Mouse (Mus musculus) myocyte (in vitro differentiated cells): ENCODE measurements around the gene Tfam. TPM values are rescaled to one million over a fixed set of nuclear protein-coding genes. Genes with fewer than 3 reads are reported as not detected.

Experiments
- H3K27me3 ChIP-seq: one replicate; pipeline ENCODE4 v1.6.1; 2011; ENCODE audit not compliant: control insufficient read depth, insufficient read depth, insufficient read length
- H3K36me3 ChIP-seq: one replicate; pipeline ENCODE4 v1.6.1; 2011; ENCODE audit not compliant: control insufficient read depth, insufficient read depth
- H3K4me2 ChIP-seq: one replicate; pipeline ENCODE4 v1.6.1; 2011; ENCODE audit warnings: low read depth, control low read depth
- H3K4me3 ChIP-seq: one replicate; pipeline ENCODE4 v1.5.1; 2011; ENCODE audit warnings: mild to moderate bottlenecking, control low read depth, moderate library complexity
- H3K79me2 ChIP-seq: one replicate; pipeline ENCODE4 v1.6.1; 2011; ENCODE audit not compliant: control insufficient read depth, insufficient read depth
- H3ac ChIP-seq: one replicate; pipeline ENCODE4 v1.6.1; 2011; ENCODE audit not compliant: control insufficient read depth, insufficient read length
- CEBPB ChIP-seq: IDR thresholded peaks from 2 replicates; pipeline ENCODE4 v1.6.1; 2011; ENCODE audit warnings: mild to moderate bottlenecking, moderate library complexity; ENCODE audit not compliant: poor library complexity, insufficient read depth, severe bottlenecking
- E2F4 ChIP-seq: IDR thresholded peaks from one replicate; pipeline ENCODE4 v1.6.1; 2011; ENCODE audit warnings: mild to moderate bottlenecking, control low read depth, moderate library complexity; ENCODE audit not compliant: insufficient read depth
- MAX ChIP-seq: IDR thresholded peaks from one replicate; pipeline ENCODE4 v1.6.1; 2011; ENCODE audit warnings: low read depth, mild to moderate bottlenecking, control low read depth
- MYOD1 ChIP-seq, 3 experiments: IDR thresholded peaks; one replicate each; pipeline ENCODE4 v1.6.1; 2011; ENCODE audit warnings: control low read depth in 2 of 3, low read depth in 2 of 3, mild to moderate bottlenecking in 2 of 3, moderate library complexity in 1 of 3; ENCODE audit not compliant: insufficient read length in 2 of 3, control insufficient read depth in 1 of 3
- MYOG ChIP-seq, 3 experiments: IDR thresholded peaks; one replicate each; pipeline ENCODE4 v1.6.1; 2011; ENCODE audit warnings: control low read depth in 2 of 3, low read depth in 2 of 3, mild to moderate bottlenecking in 2 of 3; ENCODE audit not compliant: insufficient read length in 2 of 3, control insufficient read depth in 1 of 3, insufficient read depth in 1 of 3
- POLR2AphosphoS2 ChIP-seq: IDR thresholded peaks from one replicate; pipeline ENCODE4 v1.6.1; 2011; ENCODE audit warnings: low read depth, control low read depth; ENCODE audit not compliant: insufficient read length
- REST ChIP-seq: IDR thresholded peaks from one replicate; pipeline ENCODE4 v1.6.1; 2011; ENCODE audit warnings: mild to moderate bottlenecking, control low read depth, moderate library complexity; ENCODE audit not compliant: insufficient read depth, insufficient read length
- SRF ChIP-seq: IDR thresholded peaks from one replicate; pipeline ENCODE4 v1.6.1; 2011; ENCODE audit warnings: low read depth; ENCODE audit not compliant: control insufficient read depth, insufficient read length
- TCF12 ChIP-seq: IDR thresholded peaks from one replicate; pipeline ENCODE4 v1.6.1; 2011; ENCODE audit warnings: mild to moderate bottlenecking, control low read depth; ENCODE audit not compliant: poor library complexity, insufficient read depth, severe bottlenecking
- TCF3 ChIP-seq: IDR thresholded peaks from one replicate; pipeline ENCODE4 v1.6.1; 2011; ENCODE audit warnings: low read depth, control low read depth; ENCODE audit not compliant: insufficient read length
- USF1 ChIP-seq: IDR thresholded peaks from one replicate; pipeline ENCODE4 v1.6.1; 2011; ENCODE audit warnings: low read depth, mild to moderate bottlenecking, control low read depth, moderate library complexity
- polyA plus RNA-seq: library from polyadenylated mRNA; unstranded; fragments of >200 nt; fragmentation: generic; extraction: Trizol; gene quantifications from one replicate; pipeline ENCODE4 v1.2.1, GENCODE M21; 2012; ENCODE audit warnings: missing spikeins

Gene Tfam
- polyA plus RNA-seq, 1 experiment: 26.7 TPM

DNA sequence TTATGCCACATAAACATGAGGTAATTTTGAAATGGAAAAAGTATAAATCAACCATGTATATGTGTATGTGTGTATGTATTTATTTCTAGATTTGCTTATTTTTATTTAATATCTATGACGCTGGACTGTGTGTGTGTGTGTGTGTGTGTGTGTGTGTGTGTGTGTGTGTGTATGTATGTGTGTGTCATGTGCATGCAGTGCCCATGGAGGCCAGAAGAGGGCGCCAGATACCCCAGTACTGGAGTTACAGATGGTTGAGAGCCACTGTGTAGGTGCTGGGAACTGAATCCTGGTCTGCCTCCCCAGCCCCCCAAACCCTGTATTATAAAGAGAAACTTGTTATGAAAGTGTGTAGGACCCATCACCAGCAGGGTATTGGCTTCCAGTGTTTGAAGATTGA lies 58.0 kb downstream of the Tfam start:
- TF ChIP-seq SRF (no peak), TCF3 (no peak), MYOG (IDR thresholded peaks at IDR 0.05; ENCODE audit: control insufficient read depth in 1 of 3, insufficient read depth in 1 of 3, insufficient read length in 2 of 3, low read depth in 2 of 3) (no peak), POLR2AphosphoS2 (no peak), E2F4 (no peak), MAX (no peak), CEBPB (no peak), MYOD1 (IDR thresholded peaks at IDR 0.05; ENCODE audit: control insufficient read depth in 1 of 3, insufficient read length in 2 of 3, low read depth in 2 of 3) (no peak), TCF12 (no peak)
- no peaks in the 10 kb centered on the region for H3K79me2 ChIP-seq

DNA sequence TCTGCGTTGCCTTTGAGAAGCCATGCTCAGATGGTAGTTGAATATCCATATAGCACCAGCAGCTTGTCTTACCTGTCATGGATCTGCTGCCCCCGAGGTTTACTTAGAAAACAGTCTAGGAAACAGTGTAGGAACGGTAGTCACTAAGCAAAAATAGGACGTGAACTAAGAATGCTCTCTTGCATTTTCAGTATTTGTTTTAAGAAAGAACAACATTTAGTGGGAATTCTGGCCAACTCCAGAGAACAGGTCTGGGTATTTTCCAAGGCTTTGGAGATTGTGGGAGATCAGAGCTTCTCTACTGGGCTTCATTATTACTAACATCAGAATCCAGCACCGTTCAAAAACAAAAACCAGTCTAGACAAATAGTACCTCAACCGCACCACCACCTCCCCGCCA lies 60.9 kb downstream of the Tfam start:
- Histone ChIP-seq H3K79me2 (no peaks in the 10 kb centered on the region), H3ac (no peak overlapping the region), H3K4me2 (no peak overlapping the region), H3K27me3 (no peaks in the 10 kb centered on the region), H3K36me3 (no peaks in the 10 kb centered on the region), H3K4me3 (no peak overlapping the region)
- TF ChIP-seq REST: no peak
- TF ChIP-seq TCF3: no peak
- TF ChIP-seq USF1: no peak
- TF ChIP-seq MYOD1 (IDR thresholded peaks at IDR 0.05; ENCODE audit: control insufficient read depth in 1 of 3, insufficient read length in 2 of 3, low read depth in 2 of 3): no peak
- no peak for TF ChIP-seq MYOG (IDR thresholded peaks at IDR 0.05; ENCODE audit: control insufficient read depth in 1 of 3, insufficient read depth in 1 of 3, insufficient read length in 2 of 3, low read depth in 2 of 3)
- TF ChIP-seq POLR2AphosphoS2: no peak
- no peak for TF ChIP-seq MAX

More for the DNA sequence above, 58.0 kb downstream of the Tfam start:
- Histone ChIP-seq H3K4me2 (no peak overlapping the region), H3K4me3 (no peak overlapping the region), H3ac (no peak overlapping the region), H3K27me3 (no peaks in the 10 kb centered on the region), H3K36me3 (no peaks in the 10 kb centered on the region)

- no peaks in the 10 kb centered on the region for H3K36me3 ChIP-seq
- no peak overlapping the region for H3K4me3 ChIP-seq
- H3K27me3 ChIP-seq: no peaks in the 10 kb centered on the region
- TF ChIP-seq E2F4: no peak
- H3K4me2 ChIP-seq: no peak overlapping the region
- H3ac ChIP-seq: no peak overlapping the region
- H3K79me2 ChIP-seq: no peaks in the 10 kb centered on the region
Measured at GRCm38 (mm10) chr10:71176341-71176740, 61.7 kb downstream of the Tfam start.

Other genes with a start within 250 kb of the Tfam start
- 4.6 TPM for gene Bicc1, start 78.6 kb downstream of the Tfam start, polyA plus RNA-seq
- 69.3 TPM for gene Ube2d1, start 47.0 kb upstream of the Tfam start, polyA plus RNA-seq
- 124 TPM for gene Cisd1, start 106.7 kb upstream of the Tfam start, polyA plus RNA-seq
- gene Ipmk, start 109.5 kb upstream of the Tfam start, polyA plus RNA-seq: 7.4 TPM